Mouse (Mus musculus): ENCODE results near the gene Prss35. TPM values are rescaled to one million over a fixed set of nuclear protein-coding genes. Genes with fewer than 3 reads are reported as not detected.

Gene Prss35
- polyA plus RNA-seq (2017; shearing (Covaris generic)) = not detected

GRCm38 (mm10) chr9:86742959-86743911 is at the start of gene Prss35:
TSS of gene Prss35 (plus strand) at chr9:86743649.
- no peak for ATAC-seq

- no peak for ATAC-seq
Observed at GRCm38 (mm10) chr9:86693935-86694334, 49.5 kb upstream of the Prss35 start.

- no peak for ATAC-seq
Observed at GRCm38 (mm10) chr9:86694644-86695043, 48.8 kb upstream of the Prss35 start.

GRCm38 (mm10) chr9:86695199-86695817 is 48.1 kb upstream of the Prss35 start:
- ATAC-seq = no peak

- ATAC-seq = no peak
Observed at GRCm38 (mm10) chr9:86695818-86696261, 47.6 kb upstream of the Prss35 start, which contains the start of gene Me1. TSS of gene Me1 (minus strand) at chr9:86695953.

- ATAC-seq = no peak
Observed at GRCm38 (mm10) chr9:86701264-86701663, 42.2 kb upstream of the Prss35 start.

GRCm38 (mm10) chr9:86701844-86702243 is 41.6 kb upstream of the Prss35 start:
- no peak for ATAC-seq

GRCm38 (mm10) chr9:86707431-86707830 is 36.0 kb upstream of the Prss35 start:
- ATAC-seq = no peak

GRCm38 (mm10) chr9:86708921-86709320 is 34.5 kb upstream of the Prss35 start:
- no peak for ATAC-seq

- no peak for ATAC-seq
Observed at GRCm38 (mm10) chr9:86710091-86710634, 33.3 kb upstream of the Prss35 start.

GRCm38 (mm10) chr9:86712648-86713047 is 30.8 kb upstream of the Prss35 start:
- ATAC-seq = no peak

- no peak for ATAC-seq
Observed at GRCm38 (mm10) chr9:86714089-86714488, 29.4 kb upstream of the Prss35 start.

- ATAC-seq = no peak
Observed at GRCm38 (mm10) chr9:86716540-86716939, 26.9 kb upstream of the Prss35 start.

- no peak for ATAC-seq
Observed at GRCm38 (mm10) chr9:86717119-86717518, 26.3 kb upstream of the Prss35 start.

GRCm38 (mm10) chr9:86720227-86720626 is 23.2 kb upstream of the Prss35 start:
- ATAC-seq = no peak

GRCm38 (mm10) chr9:86720794-86721193 is 22.7 kb upstream of the Prss35 start:
- no peak for ATAC-seq

- ATAC-seq = no peak
Observed at GRCm38 (mm10) chr9:86725066-86725465, 18.4 kb upstream of the Prss35 start.

- ATAC-seq = no peak
Observed at GRCm38 (mm10) chr9:86725604-86726380, 17.7 kb upstream of the Prss35 start.

- ATAC-seq = no peak
Observed at GRCm38 (mm10) chr9:86726381-86726720, 17.1 kb upstream of the Prss35 start.

- no peak for ATAC-seq
Observed at GRCm38 (mm10) chr9:86728214-86728814, 15.1 kb upstream of the Prss35 start.

- no peak for ATAC-seq
Observed at GRCm38 (mm10) chr9:86729084-86729483, 14.4 kb upstream of the Prss35 start.

- no peak for ATAC-seq
Observed at GRCm38 (mm10) chr9:86729811-86730210, 13.6 kb upstream of the Prss35 start.

All from CD4-positive, CD25-positive, alpha-beta regulatory T cell, adult 4 months (primary cell).